Mouse (Mus musculus) cerebellum, adult 2 months (tissue): ENCODE measurements around the gene Ankrd6. TPM values are rescaled to one million over a fixed set of nuclear protein-coding genes. Genes with fewer than 3 reads are reported as not detected.

Source experiments
- DNase-seq, 2 experiments: peaks; one replicate each; pipeline ENCODE4 v3.0.0; 2021
- H3K27ac ChIP-seq: fragments of 200-500 bp; 2 replicates; pipeline ENCODE4 v1.5.1; 2012; ENCODE audit warnings: low read length, control low read depth, inconsistent platforms; ENCODE audit not compliant: insufficient read depth
- H3K27me3 ChIP-seq: fragments of 200-500 bp; 2 replicates; pipeline ENCODE4 v1.6.1; 2012; ENCODE audit warnings: inconsistent platforms, mild to moderate bottlenecking, low read length, moderate library complexity; ENCODE audit not compliant: control insufficient read depth, insufficient read depth
- H3K4me1 ChIP-seq: fragments of 200-500 bp; 2 replicates; pipeline ENCODE4 v1.6.1; 2011; ENCODE audit warnings: low read length; ENCODE audit not compliant: control insufficient read depth, insufficient read depth
- H3K4me3 ChIP-seq: fragments of 200-500 bp; replicated peaks from 2 replicates; pipeline ENCODE3; 2011; ENCODE audit warnings: mild to moderate bottlenecking, low read depth, low read length, control low read depth; ENCODE audit not compliant: insufficient read depth
- CTCF ChIP-seq: fragments of 200-500 bp; IDR thresholded peaks from 2 replicates; pipeline ENCODE4 v1.5.1; 2011; ENCODE audit warnings: low read depth, mild to moderate bottlenecking, control low read depth, low read length, moderate library complexity, borderline replicate concordance; ENCODE audit not compliant: insufficient read depth
- POLR2A ChIP-seq: fragments of 200-500 bp; IDR thresholded peaks from 2 replicates; pipeline ENCODE4 v1.6.1; 2011; ENCODE audit warnings: low read length, control low read depth, borderline replicate concordance; ENCODE audit not compliant: insufficient read depth
- WGBS: fragments of 180-500 bp; shearing (Covaris S2); methylation state at CpG from one replicate; pipeline ENCODE4 v1.1.7; 2018; 5-methylcytosine and 5-hydroxymethylcytosine counted together
- polyA plus RNA-seq: library from polyadenylated mRNA; depleted of rRNA; stranded (reverse); fragments of >200 nt; gene quantifications from 2 replicates; pipeline ENCODE4 v1.2.3, GENCODE M21; 2012; rRNA removed

The Ankrd6 gene
- polyA plus RNA-seq = 7.7 and 9.4 TPM in 2 replicates

DNA sequence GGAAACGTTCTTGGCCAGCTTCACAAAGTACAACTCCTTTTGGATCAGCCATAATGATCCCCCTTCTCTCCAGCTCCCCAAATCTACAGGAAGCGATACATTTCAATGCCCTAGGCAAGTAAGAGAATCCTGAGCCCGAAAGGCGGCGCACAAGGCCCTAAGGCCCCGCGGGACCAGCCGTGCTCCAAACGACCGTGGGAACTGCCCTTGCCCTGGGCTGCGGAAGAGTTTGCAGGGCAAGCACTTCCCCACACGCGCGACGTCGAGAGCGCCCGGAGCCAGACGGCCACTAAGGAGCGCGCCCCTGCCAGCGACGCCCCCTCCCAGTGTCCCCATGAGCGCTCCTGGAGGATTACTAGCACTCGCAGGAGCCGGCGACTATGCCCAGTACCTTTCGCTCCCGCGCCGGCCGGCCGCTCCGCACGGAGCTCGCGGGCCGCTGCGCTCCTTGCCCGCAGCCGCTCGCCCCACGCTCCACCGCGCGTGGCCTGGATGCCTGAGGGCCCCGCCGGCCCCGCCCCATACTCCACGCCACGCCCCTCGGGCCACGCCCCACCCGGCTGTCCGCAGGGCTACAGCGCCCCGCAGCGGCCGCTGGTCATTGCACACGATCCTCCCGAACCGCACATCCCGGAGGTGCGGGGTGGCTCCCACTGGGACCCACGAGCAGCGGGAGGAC, at the start of gene Ankrd6:
Gene Ankrd6 (minus strand): TSS at position 486 of the 679 bp plus-strand sequence.
- under 1% methylated on average over 66 of the region's 66 CpGs for WGBS
- H3K27ac ChIP-seq = no peak within 1 kb of the TSS
- H3K4me3 ChIP-seq = peak within 1 kb of the TSS; percentile 66
- DNase-seq = peak; percentile 81 to 89
- H3K4me1 ChIP-seq = no peaks in the 10 kb centered on the region
- H3K27me3 ChIP-seq = no peaks in the 10 kb centered on the region
- TF ChIP-seq POLR2A (no peak), CTCF (peak; percentile 76)

DNA sequence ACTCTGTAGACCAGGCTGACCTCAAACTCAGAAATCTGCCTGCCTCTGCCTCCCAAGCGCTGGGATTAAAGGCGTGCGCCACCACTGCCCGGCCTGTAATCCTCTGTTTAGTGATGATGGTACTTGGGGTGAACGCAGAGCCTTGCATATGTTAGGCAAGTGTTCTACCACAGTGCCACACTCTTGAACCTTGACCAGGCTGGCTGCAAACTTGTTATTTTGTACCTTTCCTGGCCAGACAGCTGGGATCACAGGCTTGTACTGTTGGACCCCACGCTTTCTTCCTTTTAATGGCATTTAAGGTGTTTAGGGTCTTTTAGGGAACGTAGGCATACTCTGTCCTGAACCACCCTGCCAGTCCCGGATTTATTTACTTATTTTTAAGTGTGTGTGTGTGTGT, 48.4 kb upstream of the Ankrd6 start:
- TF ChIP-seq CTCF (no peak), POLR2A (no peak)
- no peak overlapping the region for H3K27ac ChIP-seq
- H3K4me3 ChIP-seq = no peak overlapping the region
- H3K27me3 ChIP-seq = no peaks in the 10 kb centered on the region
- WGBS = 98% methylated on average over 8 of the region's 8 CpGs
- peaks cover 17% of the 10 kb centered on the region for H3K4me1 ChIP-seq
- DNase-seq = no peak

DNA sequence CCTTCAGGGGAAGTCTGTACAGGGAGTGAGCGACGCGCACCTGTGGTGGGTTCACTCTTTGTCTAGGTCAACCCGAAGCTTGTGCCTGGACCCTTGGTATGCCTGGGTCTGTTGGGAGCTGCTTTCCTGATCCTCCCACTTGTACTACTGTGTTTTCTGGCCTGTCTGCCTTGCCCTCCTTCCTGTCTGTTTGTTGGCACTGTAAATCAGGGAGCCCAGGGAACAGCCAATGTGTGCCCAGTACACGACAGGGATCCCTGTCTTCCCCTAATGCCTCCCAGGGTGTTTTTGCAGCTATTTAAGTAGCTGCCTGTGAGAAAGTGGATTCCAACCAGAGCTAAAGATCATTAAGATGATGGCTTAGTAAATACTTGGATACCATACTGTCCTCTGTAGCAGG, 46.9 kb upstream of the Ankrd6 start:
- 30% methylated on average over 5 of the region's 5 CpGs for WGBS
- no peak for TF ChIP-seq POLR2A
- TF ChIP-seq CTCF = no peak
- Histone ChIP-seq H3K27me3 (no peaks in the 10 kb centered on the region), H3K4me3 (no peak overlapping the region), H3K27ac (peak overlapping the region; percentile 63; the same call in 1 of the 2 replicates), H3K4me1 (peaks cover 20% of the 10 kb centered on the region)
- peak; percentile 33 to 58 for DNase-seq

DNA sequence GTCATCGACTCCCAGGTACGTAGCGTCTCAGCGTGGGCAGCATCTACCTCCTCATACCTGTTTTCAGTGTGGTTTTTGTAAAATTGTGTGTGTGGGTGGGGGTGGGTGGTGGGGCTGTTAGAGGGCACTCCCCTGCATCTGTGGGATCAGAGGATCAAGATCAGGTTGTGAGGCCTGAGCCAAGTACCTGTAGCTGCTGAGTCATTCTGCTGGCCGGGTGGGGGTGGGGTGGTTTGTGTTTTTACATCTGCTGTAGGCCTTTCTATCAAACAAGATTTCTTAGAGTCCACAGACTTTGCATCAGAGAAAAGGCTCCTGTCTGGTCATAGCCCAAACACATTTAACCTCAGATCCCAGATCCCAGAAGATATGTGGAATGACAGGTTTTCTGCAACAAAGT, 45.4 kb upstream of the Ankrd6 start:
- 93% methylated on average over 5 of the region's 5 CpGs for WGBS
- DNase-seq = no peak
- Histone ChIP-seq H3K4me3 (no peak overlapping the region), H3K27me3 (no peaks in the 10 kb centered on the region), H3K4me1 (peaks cover 33% of the 10 kb centered on the region), H3K27ac (no peak overlapping the region)
- TF ChIP-seq POLR2A = no peak
- no peak for TF ChIP-seq CTCF

DNA sequence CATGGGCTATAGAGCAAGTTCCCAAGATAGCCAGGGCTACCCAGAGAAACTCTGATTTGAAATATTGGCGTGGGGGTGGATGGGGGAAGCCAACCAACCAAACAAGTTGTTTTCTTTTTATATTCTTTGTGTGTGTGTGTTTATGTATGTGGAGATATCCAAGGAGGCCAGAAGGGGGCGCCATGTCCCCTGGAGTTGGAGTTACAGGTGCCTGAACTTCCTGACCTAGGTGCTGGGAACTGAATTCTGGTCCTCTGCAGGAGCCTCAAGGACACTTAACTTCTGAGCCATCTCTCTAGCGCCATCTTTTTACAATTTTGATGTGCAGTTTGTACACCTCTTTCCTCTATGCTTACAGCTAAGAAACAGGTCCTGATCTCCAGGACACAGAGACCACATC, 43.5 kb upstream of the Ankrd6 start:
- 78% methylated on average over 3 of the region's 3 CpGs for WGBS
- Histone ChIP-seq H3K27ac (no peak overlapping the region), H3K4me1 (peaks cover 48% of the 10 kb centered on the region), H3K27me3 (no peaks in the 10 kb centered on the region), H3K4me3 (no peak overlapping the region)
- no peak for TF ChIP-seq POLR2A
- TF ChIP-seq CTCF = no peak
- DNase-seq = no peak

DNA sequence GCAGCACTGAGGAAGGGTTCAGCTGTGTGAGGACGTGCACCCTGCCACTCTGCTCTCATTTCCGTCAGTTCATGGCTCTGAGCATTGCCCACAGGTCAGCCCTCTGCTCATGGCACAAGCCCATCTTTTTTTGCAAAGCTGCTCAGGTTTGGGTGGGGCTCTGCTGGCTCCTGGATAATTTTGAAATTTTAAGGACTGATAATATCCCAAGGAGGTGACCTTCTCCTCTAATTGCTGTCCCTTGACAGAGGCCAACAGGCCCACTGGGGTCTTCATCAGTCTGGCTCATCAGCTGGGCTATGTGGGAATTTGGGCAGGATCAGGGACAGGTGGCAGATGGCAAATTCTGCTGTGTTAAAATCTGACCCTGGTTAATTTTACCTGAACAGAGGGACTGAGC, 38.7 kb upstream of the Ankrd6 start:
- no peak for TF ChIP-seq POLR2A
- no peak for TF ChIP-seq CTCF
- DNase-seq = peak; percentile 67 to 73
- Histone ChIP-seq H3K27ac (peak overlapping the region; percentile 45), H3K4me1 (peaks cover 32% of the 10 kb centered on the region), H3K4me3 (no peak overlapping the region), H3K27me3 (no peaks in the 10 kb centered on the region)
- 13% methylated on average over 2 of the region's 2 CpGs for WGBS

DNA sequence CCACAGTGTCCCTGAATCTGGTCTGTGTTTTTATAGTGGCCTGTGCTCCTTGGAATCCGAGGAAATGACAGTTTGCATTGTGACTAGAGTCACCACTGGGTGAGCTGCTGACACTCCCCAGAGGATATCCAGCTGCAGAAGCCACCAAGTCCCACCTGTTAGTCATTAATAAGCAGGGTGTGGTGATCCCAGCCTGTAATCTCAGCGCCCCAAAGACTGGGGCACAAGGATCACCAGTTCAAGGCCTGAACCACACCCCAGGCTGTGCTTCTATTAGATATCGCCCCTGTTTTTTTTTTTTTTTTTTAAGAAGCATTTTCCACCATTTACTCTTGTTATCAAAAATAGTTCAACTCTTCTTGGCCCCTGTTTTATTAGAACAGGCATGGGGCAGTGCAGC, 36.4 kb upstream of the Ankrd6 start:
- no peak for TF ChIP-seq CTCF
- TF ChIP-seq POLR2A = no peak
- H3K27me3 ChIP-seq = no peaks in the 10 kb centered on the region
- no peak for DNase-seq
- H3K27ac ChIP-seq = no peak overlapping the region
- H3K4me1 ChIP-seq = peaks cover 25% of the 10 kb centered on the region
- no peak overlapping the region for H3K4me3 ChIP-seq
- WGBS = 85% methylated on average over 3 of the region's 3 CpGs

DNA sequence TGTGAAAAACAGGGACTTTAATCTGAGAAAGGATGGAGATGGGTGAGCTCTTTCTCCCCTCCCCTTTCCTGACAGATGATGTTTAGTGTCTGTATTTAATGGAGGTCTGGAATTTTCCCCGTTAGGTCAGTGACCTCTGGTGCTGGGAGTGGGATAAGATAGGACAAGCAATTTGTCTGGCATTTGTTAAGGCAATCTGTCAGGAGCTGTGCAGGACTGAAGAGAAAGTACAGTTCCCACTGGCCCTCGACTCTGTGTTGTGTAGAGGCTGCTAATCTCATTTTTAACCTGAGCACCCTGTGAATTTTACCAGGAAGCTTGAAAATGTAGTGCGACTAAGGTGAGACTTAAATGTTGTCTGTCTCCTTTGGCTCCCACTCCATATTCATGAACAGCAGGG, 35.0 kb upstream of the Ankrd6 start:
- Histone ChIP-seq H3K4me1 (peaks cover 17% of the 10 kb centered on the region), H3K4me3 (no peak overlapping the region), H3K27ac (no peak overlapping the region), H3K27me3 (no peaks in the 10 kb centered on the region)
- no peak for TF ChIP-seq POLR2A
- no peak for TF ChIP-seq CTCF
- peak in 1 of 2 experiments; percentile 11 for DNase-seq
- 30% methylated on average over 3 of the region's 3 CpGs for WGBS
